Mouse (Mus musculus): ENCODE measurements around the gene Olfr355.

DNA sequence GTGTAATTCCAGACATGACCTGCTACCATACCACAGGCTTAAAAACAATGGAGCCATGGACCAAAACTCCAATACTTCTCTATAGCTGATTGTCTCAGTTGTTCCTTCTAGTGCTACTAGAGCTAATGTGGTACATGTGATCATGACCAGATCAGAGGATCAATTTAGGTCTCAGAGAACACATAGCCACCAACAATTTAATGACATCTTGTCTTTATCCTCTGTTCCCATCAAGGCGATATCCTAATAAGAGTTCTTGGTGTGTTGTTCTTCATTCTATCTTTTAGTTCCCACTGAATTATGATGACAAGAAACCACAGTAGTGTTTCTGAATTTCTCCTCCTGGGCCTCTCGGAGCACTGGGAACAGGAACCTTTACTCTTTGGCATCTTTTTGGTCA is 8.1 kb upstream of the Olfr355 start, which contains the start of gene Olfr356:
- no peak for TF ChIP-seq EP300 (IDR thresholded peaks at IDR 0.05; ENCODE audit: low read depth)
- no peak for TF ChIP-seq CTCF (IDR thresholded peaks at IDR 0.05; ENCODE audit: low read depth)

All from liver, embryonic 14.5 days (tissue).